Mouse (Mus musculus): Measurements from ENCODE around the gene Lgals3. TPM values are rescaled to one million over a fixed set of nuclear protein-coding genes. Genes with fewer than 3 reads are reported as not detected.

Gene Lgals3
- total and polyA plus RNA-seq, 2 experiments: 7.2 to 7.9 TPM

DNA sequence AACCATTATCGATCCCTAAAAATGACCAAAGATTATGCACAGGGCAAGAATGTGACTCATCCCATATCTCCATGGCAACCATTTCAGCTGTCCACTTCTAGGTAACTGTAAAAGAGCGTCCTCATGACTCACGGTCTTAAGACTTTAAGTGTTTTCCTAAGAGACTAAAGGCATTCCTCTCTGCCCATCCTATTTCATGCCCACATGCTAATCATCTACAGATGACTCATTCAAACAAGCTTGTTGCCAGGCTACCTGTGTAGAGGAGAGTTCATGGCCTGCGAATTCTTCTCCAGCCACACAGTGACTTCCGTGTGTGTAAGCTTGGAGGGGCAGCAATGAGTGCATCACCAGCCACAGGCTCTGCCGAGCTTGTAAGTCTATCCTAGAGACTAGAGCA lies 4.1 kb downstream of the Lgals3 start:
- DNase-seq (ENCODE audit: extremely low read depth, low read depth, low spot score): no peak
- WGBS: 79% methylated on average over 6 of the region's 6 CpGs
- TF ChIP-seq POLR2A (IDR thresholded peaks at IDR 0.05; ENCODE audit: extremely low read depth, insufficient read depth, low read length): no peak
- Histone ChIP-seq H3K27ac (replicated peaks; ENCODE audit: insufficient read depth, low read depth, low read length) (no peak overlapping the region), H3K36me3 (ENCODE audit: control insufficient read depth, insufficient read depth, low read length) (no peaks in the 10 kb centered on the region), H3K27me3 (ENCODE audit: control insufficient read depth, insufficient read depth, low read length) (peaks cover 9% of the 10 kb centered on the region; the same call in 1 of the 2 replicates), H3K4me3 (ENCODE audit: insufficient read depth, low read depth, low read length) (no peak overlapping the region), H3K79me2 (ENCODE audit: control insufficient read depth, insufficient read depth, low read length) (no peaks in the 10 kb centered on the region), H3K9ac (ENCODE audit: low read depth, low read length) (no peak overlapping the region), H3K4me1 (ENCODE audit: control insufficient read depth, insufficient read depth, low read length) (no peaks in the 10 kb centered on the region)

DNA sequence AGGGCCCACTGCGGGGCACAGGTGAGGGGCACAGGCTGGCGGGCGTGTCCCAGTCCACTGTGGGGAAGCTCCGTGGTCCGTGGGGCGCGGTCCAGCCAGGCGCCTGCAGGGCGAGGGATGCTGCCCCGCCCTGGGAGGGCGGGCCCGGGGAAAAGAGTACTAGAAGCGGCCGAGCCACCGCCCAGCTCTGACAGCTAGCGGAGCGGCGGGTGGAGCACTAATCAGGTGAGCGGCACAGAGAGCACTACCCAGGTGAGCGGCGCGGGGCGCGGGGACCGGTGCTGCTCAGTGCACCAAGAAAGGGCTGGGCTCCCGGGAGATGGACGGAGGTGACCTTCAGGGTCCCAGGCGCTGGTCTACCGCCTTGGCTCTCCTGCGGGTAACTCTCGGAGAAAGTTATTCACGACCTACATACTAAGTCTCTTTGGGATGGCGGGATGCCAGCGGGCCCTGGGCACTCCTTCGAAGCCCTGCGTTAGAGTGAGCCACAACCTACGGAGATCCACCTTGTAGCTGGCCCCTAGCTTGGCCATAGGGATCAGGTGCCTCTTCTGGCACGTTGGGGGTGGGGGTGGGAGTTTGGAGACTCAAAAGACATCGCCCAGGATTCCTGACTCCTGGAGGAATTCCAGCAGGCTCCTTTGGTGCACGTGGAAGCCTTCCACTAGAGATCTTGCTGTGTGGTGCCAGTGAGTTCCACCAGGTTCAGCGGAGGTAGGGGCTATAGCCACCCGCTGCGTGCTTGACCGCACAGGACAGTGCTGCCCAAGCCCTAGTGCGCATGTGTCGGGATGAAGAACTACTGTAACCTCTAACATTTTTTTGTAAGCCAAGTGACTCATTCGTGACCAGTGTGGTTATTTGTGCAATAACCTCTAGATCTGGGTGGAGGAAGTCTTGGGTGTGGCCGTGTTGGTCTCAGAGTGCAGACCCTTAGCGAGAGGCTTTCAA lies 6.5 kb downstream of the Lgals3 start:
- DNase-seq (ENCODE audit: extremely low read depth, low read depth, low spot score): peak; percentile 41
- TF ChIP-seq POLR2A (IDR thresholded peaks at IDR 0.05; ENCODE audit: extremely low read depth, insufficient read depth, low read length) (no peak), CTCF (IDR thresholded peaks at IDR 0.05; ENCODE audit: low read depth, low read length) (no peak)
- Histone ChIP-seq H3K36me3 (ENCODE audit: control insufficient read depth, insufficient read depth, low read length) (no peaks in the 10 kb centered on the region), H3K9ac (ENCODE audit: low read depth, low read length) (peak overlapping the region; percentile 45; the same call in 1 of the 2 replicates), H3K4me1 (ENCODE audit: control insufficient read depth, insufficient read depth, low read length) (no peaks in the 10 kb centered on the region), H3K27me3 (ENCODE audit: control insufficient read depth, insufficient read depth, low read length) (peaks cover 9% of the 10 kb centered on the region; the same call in 1 of the 2 replicates), H3K4me3 (ENCODE audit: insufficient read depth, low read depth, low read length) (peak overlapping the region; percentile 37), H3K79me2 (ENCODE audit: control insufficient read depth, insufficient read depth, low read length) (no peaks in the 10 kb centered on the region), H3K27ac (replicated peaks; ENCODE audit: insufficient read depth, low read depth, low read length) (peak overlapping the region; percentile 24; the same call in 1 of the 2 replicates)
- WGBS: 17% methylated on average over 49 of the region's 49 CpGs

DNA sequence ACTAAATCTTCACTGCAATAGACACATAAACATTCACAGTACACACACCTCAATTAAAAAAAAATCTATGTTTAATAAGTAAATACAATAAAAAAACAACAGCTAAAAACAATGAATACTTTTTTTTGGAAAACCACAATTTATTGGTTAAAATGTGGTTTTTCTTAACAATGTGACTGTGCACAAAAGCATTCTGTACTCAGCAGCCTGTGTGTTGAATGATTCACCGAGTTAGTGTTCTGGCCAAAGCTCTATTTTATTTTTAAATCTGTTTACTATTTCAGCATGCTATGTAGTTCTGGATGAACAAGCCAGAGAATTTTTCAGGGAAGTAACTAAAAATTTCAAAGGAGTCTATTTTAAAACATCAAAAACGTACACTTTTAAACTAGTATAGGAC lies 9.0 kb downstream of the Lgals3 start:
- WGBS: 69% methylated on average over 2 of the region's 2 CpGs

DNA sequence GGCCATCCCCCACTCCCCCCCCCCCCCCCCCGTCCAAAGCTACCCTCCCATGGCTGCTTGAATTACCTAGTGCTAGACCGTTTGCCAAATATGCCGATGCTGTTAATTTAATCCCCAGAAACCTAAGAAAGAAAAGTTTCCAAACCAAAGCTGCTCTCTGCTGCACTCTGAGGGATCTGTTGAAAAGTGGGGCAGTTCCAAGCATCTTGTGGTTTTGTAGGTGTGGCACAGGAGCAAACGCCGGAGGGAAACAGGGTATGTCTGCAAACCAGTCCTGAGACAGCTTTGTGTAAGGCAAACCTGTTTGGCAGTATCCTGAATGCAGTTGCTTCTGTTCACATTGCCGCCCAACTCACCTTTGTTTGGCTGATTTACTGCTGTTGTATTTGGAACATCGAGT lies 10.8 kb downstream of the Lgals3 start:
- Histone ChIP-seq H3K79me2 (ENCODE audit: control insufficient read depth, insufficient read depth, low read length) (no peaks in the 10 kb centered on the region), H3K36me3 (ENCODE audit: control insufficient read depth, insufficient read depth, low read length) (no peaks in the 10 kb centered on the region), H3K27ac (replicated peaks; ENCODE audit: insufficient read depth, low read depth, low read length) (no peak overlapping the region), H3K4me1 (ENCODE audit: control insufficient read depth, insufficient read depth, low read length) (no peaks in the 10 kb centered on the region), H3K9ac (ENCODE audit: low read depth, low read length) (no peak overlapping the region), H3K27me3 (ENCODE audit: control insufficient read depth, insufficient read depth, low read length) (peaks cover 9% of the 10 kb centered on the region; the same call in 1 of the 2 replicates), H3K4me3 (ENCODE audit: insufficient read depth, low read depth, low read length) (no peak overlapping the region)
- TF ChIP-seq CTCF (IDR thresholded peaks at IDR 0.05; ENCODE audit: low read depth, low read length): no peak
- no peak for TF ChIP-seq POLR2A (IDR thresholded peaks at IDR 0.05; ENCODE audit: extremely low read depth, insufficient read depth, low read length)
- 76% methylated on average over 7 of the region's 7 CpGs for WGBS
- DNase-seq (ENCODE audit: extremely low read depth, low read depth, low spot score): no peak

More for the DNA sequence above, 9.0 kb downstream of the Lgals3 start:
- Histone ChIP-seq H3K79me2 (ENCODE audit: control insufficient read depth, insufficient read depth, low read length) (no peaks in the 10 kb centered on the region), H3K27ac (replicated peaks; ENCODE audit: insufficient read depth, low read depth, low read length) (no peak overlapping the region), H3K4me1 (ENCODE audit: control insufficient read depth, insufficient read depth, low read length) (no peaks in the 10 kb centered on the region), H3K4me3 (ENCODE audit: insufficient read depth, low read depth, low read length) (no peak overlapping the region), H3K36me3 (ENCODE audit: control insufficient read depth, insufficient read depth, low read length) (no peaks in the 10 kb centered on the region), H3K27me3 (ENCODE audit: control insufficient read depth, insufficient read depth, low read length) (peaks cover 9% of the 10 kb centered on the region; the same call in 1 of the 2 replicates), H3K9ac (ENCODE audit: low read depth, low read length) (no peak overlapping the region)
- DNase-seq (ENCODE audit: extremely low read depth, low read depth, low spot score): no peak
- TF ChIP-seq CTCF (IDR thresholded peaks at IDR 0.05; ENCODE audit: low read depth, low read length): no peak
- TF ChIP-seq POLR2A (IDR thresholded peaks at IDR 0.05; ENCODE audit: extremely low read depth, insufficient read depth, low read length): no peak

DNA sequence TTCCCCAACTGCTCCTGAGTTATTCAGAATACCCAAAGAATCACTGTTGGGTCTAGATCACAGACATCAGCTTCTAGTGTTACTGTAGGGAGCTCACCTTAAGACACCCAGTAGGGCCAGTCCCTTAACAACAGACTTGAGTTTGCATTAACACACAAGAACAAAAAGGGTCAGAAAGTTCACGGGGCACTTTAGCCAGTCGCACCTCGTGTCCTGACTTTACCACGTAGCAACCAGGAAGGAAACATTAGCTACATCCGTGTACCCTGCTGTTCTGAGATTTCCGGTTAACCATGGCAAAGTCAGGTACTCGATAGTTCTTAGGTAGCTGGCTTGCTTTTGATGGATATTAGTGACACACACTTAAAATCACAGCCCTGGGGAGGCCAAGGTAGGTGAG lies 16.4 kb downstream of the Lgals3 start:
- TF ChIP-seq POLR2A (IDR thresholded peaks at IDR 0.05; ENCODE audit: extremely low read depth, insufficient read depth, low read length) (no peak), CTCF (IDR thresholded peaks at IDR 0.05; ENCODE audit: low read depth, low read length) (no peak)
- no peak overlapping the region for H3K27ac ChIP-seq (replicated peaks; ENCODE audit: insufficient read depth, low read depth, low read length)
- no peaks in the 10 kb centered on the region for H3K36me3 ChIP-seq (ENCODE audit: control insufficient read depth, insufficient read depth, low read length)
- no peak overlapping the region for H3K4me3 ChIP-seq (ENCODE audit: insufficient read depth, low read depth, low read length)
- 85% methylated on average over 7 of the region's 7 CpGs for WGBS
- no peaks in the 10 kb centered on the region for H3K27me3 ChIP-seq (ENCODE audit: control insufficient read depth, insufficient read depth, low read length)
- H3K9ac ChIP-seq (ENCODE audit: low read depth, low read length): no peak overlapping the region
- no peaks in the 10 kb centered on the region for H3K79me2 ChIP-seq (ENCODE audit: control insufficient read depth, insufficient read depth, low read length)
- DNase-seq (ENCODE audit: extremely low read depth, low read depth, low spot score): no peak
- H3K4me1 ChIP-seq (ENCODE audit: control insufficient read depth, insufficient read depth, low read length): peaks cover 2% of the 10 kb centered on the region; the same call in 1 of the 2 replicates

DNA sequence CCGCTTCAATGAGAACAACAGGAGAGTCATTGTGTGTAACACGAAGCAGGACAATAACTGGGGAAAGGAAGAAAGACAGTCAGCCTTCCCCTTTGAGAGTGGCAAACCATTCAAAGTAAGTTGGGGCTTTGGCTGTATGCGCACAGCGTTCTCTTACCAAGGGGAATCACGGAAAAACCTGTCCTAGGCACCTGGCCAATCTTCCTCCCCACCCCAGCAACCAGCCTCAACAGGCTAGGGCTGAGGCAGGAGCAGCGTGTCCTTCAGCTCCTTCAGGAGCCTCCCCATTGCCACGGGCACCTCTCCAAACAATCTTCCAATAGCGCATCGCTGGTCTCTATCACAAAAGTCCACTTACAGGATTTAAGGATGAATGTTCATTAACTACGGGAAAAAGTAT lies 17.1 kb downstream of the Lgals3 start:
- DNase-seq (ENCODE audit: extremely low read depth, low read depth, low spot score): no peak
- H3K4me3 ChIP-seq (ENCODE audit: insufficient read depth, low read depth, low read length): no peak overlapping the region
- H3K27me3 ChIP-seq (ENCODE audit: control insufficient read depth, insufficient read depth, low read length): no peaks in the 10 kb centered on the region
- no peaks in the 10 kb centered on the region for H3K36me3 ChIP-seq (ENCODE audit: control insufficient read depth, insufficient read depth, low read length)
- peaks cover 2% of the 10 kb centered on the region; the same call in 1 of the 2 replicates for H3K4me1 ChIP-seq (ENCODE audit: control insufficient read depth, insufficient read depth, low read length)
- no peak for TF ChIP-seq CTCF (IDR thresholded peaks at IDR 0.05; ENCODE audit: low read depth, low read length)
- TF ChIP-seq POLR2A (IDR thresholded peaks at IDR 0.05; ENCODE audit: extremely low read depth, insufficient read depth, low read length): no peak
- no peak overlapping the region for H3K27ac ChIP-seq (replicated peaks; ENCODE audit: insufficient read depth, low read depth, low read length)
- 94% methylated on average over 10 of the region's 10 CpGs for WGBS
- no peak overlapping the region for H3K9ac ChIP-seq (ENCODE audit: low read depth, low read length)
- no peaks in the 10 kb centered on the region for H3K79me2 ChIP-seq (ENCODE audit: control insufficient read depth, insufficient read depth, low read length)
